Mouse (Mus musculus) embryonic fibroblast, embryonic 13.5 days (primary cell): ENCODE results near the gene Kpna1. TPM values are rescaled to one million over a fixed set of nuclear protein-coding genes. Genes with fewer than 3 reads are reported as not detected.

Source experiments
- H3K27ac ChIP-seq: 2 replicates; pipeline ENCODE4 v1.5.1; 2012; ENCODE audit warnings: low read length, control low read depth, inconsistent platforms; ENCODE audit not compliant: insufficient read depth
- H3K4me1 ChIP-seq: 2 replicates; pipeline ENCODE4 v1.6.1; 2011; ENCODE audit warnings: low read length; ENCODE audit not compliant: control insufficient read depth, insufficient read depth
- H3K4me3 ChIP-seq: 2 replicates; pipeline ENCODE4 v1.5.1; 2011; ENCODE audit warnings: mild to moderate bottlenecking, control low read depth, low read length; ENCODE audit not compliant: insufficient read depth
- CTCF ChIP-seq: IDR thresholded peaks from 2 replicates; pipeline ENCODE4 v1.5.1; 2011; ENCODE audit warnings: mild to moderate bottlenecking, control low read depth, low read length, moderate library complexity, borderline replicate concordance; ENCODE audit not compliant: insufficient read depth
- POLR2A ChIP-seq: IDR thresholded peaks from 2 replicates; pipeline ENCODE4 v1.6.1; 2011; ENCODE audit warnings: low read depth, mild to moderate bottlenecking, control low read depth, low read length, moderate library complexity
- polyA plus RNA-seq: library from polyadenylated mRNA; stranded (reverse); fragments of >200 nt; gene quantifications from 2 replicates; pipeline ENCODE4 v1.2.4, GENCODE M21; 2011; ENCODE audit warnings: low read depth; ENCODE audit not compliant: missing spikeins, insufficient read length

Gene Kpna1
- polyA plus RNA-seq, 1 experiment = 83.9 TPM

DNA sequence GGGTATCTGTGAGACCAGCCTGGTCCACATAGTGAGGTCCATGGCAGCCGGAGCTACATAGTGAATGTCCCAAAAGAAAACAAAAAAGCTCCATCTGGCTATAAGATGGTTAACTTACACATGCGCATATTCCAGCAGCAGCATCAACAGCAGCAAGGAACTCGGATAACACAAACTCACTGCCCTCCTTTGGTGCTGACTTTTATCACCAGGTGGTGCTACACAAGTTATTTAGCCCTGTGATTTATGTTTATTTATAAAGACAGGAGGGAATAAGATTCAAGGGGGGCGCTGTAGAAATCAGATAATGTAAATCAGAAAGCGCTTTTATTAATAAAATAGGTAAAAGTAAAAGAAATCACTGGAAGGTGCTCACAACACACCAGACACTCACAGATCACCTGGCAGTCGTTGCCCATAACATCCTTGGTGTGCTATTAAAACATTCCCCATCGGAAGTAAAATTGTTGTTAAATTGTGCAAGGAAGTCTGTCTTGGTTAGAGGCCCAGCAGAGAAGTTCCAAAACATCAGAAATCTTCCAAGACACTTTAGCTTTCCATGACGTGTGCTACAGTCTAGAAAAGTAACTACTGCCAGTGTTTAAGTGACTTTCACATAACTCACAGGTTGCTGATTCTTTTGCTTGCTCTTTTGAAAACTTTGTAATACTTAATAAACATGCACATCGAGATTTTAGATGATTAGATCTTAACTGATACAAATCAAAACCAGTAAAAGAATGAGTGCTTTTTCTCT is 91.4 kb downstream of the Kpna1 start:
- no peak overlapping the region for H3K27ac ChIP-seq
- TF ChIP-seq CTCF (no peak), POLR2A (0 out of 2 replicates have a peak, but pooled peaks have one; percentile 5)

DNA sequence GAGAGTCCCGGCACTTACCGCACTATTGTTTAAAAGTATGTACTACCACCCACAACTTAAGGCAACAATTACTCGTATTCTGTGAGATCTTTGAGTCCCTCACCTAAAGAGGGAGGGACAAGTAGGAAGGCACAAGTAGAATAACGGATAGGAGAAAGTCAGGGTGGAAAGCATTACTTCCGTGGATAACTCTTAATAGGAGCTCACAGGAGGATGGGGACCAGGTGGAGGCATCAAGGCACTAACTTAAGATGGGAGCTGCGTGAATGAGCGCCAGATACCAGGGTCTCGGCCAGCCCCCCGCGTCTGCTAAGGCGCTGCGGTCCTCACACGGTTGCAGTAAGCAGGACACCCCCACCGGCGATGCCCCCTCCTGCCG is 92.5 kb downstream of the Kpna1 start:
- H3K4me1 ChIP-seq = peaks cover 5% of the 10 kb centered on the region; the same call in 1 of the 2 replicates
- TF ChIP-seq POLR2A = no peak
- no peak for TF ChIP-seq CTCF
- peak overlapping the region; percentile 97 for H3K4me3 ChIP-seq
- H3K27ac ChIP-seq = peak overlapping the region; percentile 65

More for the DNA sequence above, 91.4 kb downstream of the Kpna1 start:
- peaks cover 5% of the 10 kb centered on the region; the same call in 1 of the 2 replicates for H3K4me1 ChIP-seq
- peak overlapping the region; percentile 97 for H3K4me3 ChIP-seq

DNA sequence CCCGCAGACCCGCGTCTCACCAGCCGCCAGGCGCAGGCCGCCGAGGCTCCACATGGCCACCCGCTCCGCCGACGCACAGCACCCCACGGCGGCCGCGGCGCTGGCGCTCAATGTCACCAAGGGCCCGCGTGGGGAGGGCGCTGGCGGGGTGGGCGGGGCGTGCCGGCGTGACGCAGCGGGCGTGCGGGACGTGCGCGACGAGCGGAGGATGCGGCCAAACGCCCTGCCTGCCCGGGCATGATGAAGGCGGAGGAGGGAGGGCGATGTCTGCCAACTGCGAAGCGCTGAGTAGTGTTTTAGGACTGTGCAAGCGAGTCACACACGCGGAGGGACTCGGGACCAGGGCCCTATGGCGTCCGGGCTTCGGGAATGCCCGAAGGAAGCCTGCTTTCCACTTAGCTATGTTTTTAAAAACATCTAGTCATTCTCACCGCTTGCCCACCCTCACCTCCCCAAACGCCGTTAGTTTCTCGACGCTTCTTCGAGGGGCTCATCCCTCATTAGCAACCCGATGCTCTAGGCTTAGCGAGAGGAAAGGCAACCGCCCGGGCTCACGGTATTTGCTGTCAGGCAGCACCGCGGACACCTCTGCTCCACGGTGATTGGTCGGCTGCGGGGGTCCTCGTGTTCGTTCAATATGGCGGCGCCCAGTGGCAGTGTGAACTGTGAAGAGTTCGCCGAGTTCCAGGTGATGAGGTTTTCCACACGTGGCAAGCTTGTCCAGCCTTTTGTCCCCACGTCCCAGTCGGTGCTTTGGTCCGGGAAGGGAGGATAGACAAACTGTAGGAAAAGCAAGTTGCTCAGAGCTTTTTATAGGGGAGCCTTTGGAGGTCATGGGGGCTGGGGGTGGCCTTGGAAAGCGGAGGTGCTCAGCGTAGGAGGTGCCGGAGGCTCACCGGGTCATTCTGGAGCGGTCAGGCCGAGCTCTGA is 93.2 kb downstream of the Kpna1 start, which contains the start of the genes Fam162a and Ccdc58:
Gene Fam162a (minus strand): TSS at position 145 of the 930 bp plus-strand sequence.
Gene Ccdc58 (plus strand): TSS at position 236 of the 930 bp plus-strand sequence.
- H3K4me1 ChIP-seq = 0 out of 2 replicates have a peak, but pooled peaks cover 5% of the 10 kb centered on the region
- TF ChIP-seq POLR2A (peak; percentile 98), CTCF (no peak)
- peak within 1 kb of the TSS; percentile 100 for H3K27ac ChIP-seq
- H3K4me3 ChIP-seq = peak within 1 kb of the TSS; percentile 97

DNA sequence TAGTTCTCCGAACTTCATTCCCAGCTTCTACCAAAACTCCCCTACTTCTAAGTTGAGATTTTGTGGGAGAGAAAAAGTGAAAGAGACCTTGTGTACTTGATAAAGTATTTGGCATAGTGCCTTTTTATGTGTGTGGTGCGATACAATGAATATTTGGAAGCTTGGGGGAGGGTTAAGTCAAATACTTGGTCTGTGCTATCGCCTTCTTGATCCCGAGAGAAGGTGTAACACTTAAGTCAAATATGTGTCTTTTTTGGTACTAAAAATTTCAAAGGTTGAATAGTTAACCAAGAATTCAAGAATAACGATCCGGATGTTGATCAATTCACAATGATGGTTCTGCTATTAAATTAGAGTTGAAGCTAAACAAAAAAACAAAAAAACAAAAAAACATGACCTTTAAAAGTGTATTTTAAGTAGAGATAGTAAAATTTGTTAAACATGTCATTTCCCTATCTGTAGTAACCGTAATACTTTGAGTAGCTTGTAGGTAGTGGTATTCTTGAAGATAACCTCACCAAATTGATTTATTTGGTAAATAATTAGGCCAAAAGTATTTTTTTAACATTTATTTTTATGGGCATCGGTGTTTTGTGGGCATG is 94.0 kb downstream of the Kpna1 start:
- Histone ChIP-seq H3K4me3 (peak overlapping the region; percentile 82), H3K27ac (peak overlapping the region; percentile 100), H3K4me1 (0 out of 2 replicates have a peak, but pooled peaks cover 5% of the 10 kb centered on the region)
- TF ChIP-seq POLR2A (no peak), CTCF (no peak)

- Histone ChIP-seq H3K4me3 (no peak overlapping the region), H3K27ac (no peak overlapping the region), H3K4me1 (no peaks in the 10 kb centered on the region)
- TF ChIP-seq POLR2A = no peak
- TF ChIP-seq CTCF = no peak
Observed at GRCm38 (mm10) chr16:36074772-36075171, 96.2 kb downstream of the Kpna1 start.

DNA sequence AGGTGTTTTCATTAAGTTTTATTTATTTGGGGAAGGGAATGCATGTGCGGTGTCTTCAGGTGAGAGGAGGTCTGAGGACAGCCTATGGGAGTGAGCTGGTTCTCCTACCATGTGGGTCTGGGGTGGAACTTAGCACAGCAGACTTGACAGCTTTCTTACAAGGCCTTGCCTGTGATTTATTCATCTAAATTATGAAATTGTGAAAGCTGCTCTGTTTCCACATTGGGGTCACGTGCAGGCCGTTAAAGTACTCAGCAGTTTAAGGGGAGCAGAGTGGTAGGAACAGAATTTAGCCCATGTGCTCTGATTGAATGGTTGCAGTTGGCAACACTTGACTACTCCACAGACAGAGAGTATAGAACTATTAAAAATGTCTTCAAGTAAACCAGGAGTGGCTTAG is 101.4 kb downstream of the Kpna1 start:
- TF ChIP-seq CTCF (no peak), POLR2A (no peak)
- no peaks in the 10 kb centered on the region for H3K4me1 ChIP-seq
- H3K4me3 ChIP-seq = no peak overlapping the region
- H3K27ac ChIP-seq = no peak overlapping the region

Other genes starting within 250 kb of the Kpna1 start
- gene Dirc2, start 209.4 kb upstream of the Kpna1 start, polyA plus RNA-seq = 25.1 and 27.6 TPM in 2 replicates
- 10.8 and 12.5 TPM in 2 replicates for gene Hspbap1, start 208.4 kb upstream of the Kpna1 start, polyA plus RNA-seq
- gene Parp14, start 107.2 kb upstream of the Kpna1 start, polyA plus RNA-seq = 6.0 and 7.4 TPM in 2 replicates
- 19.8 and 26.5 TPM in 2 replicates for gene Parp9, start 40.3 kb upstream of the Kpna1 start, polyA plus RNA-seq
- gene Dtx3l, start 39.6 kb upstream of the Kpna1 start, polyA plus RNA-seq = 10.2 and 12.9 TPM in 2 replicates
- 3.2 and 4.8 TPM in 2 replicates for gene Wdr5b, start 62.4 kb downstream of the Kpna1 start, polyA plus RNA-seq
- gene Fam162a, start 92.8 kb downstream of the Kpna1 start, polyA plus RNA-seq = 220 and 237 TPM in 2 replicates
- gene Ccdc58, start 92.9 kb downstream of the Kpna1 start, polyA plus RNA-seq = 85.6 and 95.9 TPM in 2 replicates
- not detected in 2 replicates for gene Csta1, start 152.5 kb downstream of the Kpna1 start, polyA plus RNA-seq
- gene Stfa2l1, start 178.1 kb downstream of the Kpna1 start, polyA plus RNA-seq = not detected in 2 replicates
- gene Gm5483, start 205.5 kb downstream of the Kpna1 start, polyA plus RNA-seq = not detected in 2 replicates
- not detected in 2 replicates for gene Gm5416, start 231.7 kb downstream of the Kpna1 start, polyA plus RNA-seq
- not detected in 2 replicates for gene 2010005H15Rik, start 242.7 kb downstream of the Kpna1 start, polyA plus RNA-seq